Mouse (Mus musculus) liver, adult 2 months (tissue): Measurements from ENCODE around the gene Wnk4.

Source experiments
- CTCF ChIP-seq: fragments of 200-500 bp; IDR thresholded peaks from 2 replicates; pipeline ENCODE4 v1.5.1; 2011; ENCODE audit warnings: low read depth, low read length, control low read depth
- POLR2A ChIP-seq: fragments of 200-500 bp; IDR thresholded peaks from 2 replicates; pipeline ENCODE4 v1.6.1; 2011; ENCODE audit warnings: low read length, control low read depth; ENCODE audit not compliant: insufficient read depth; ENCODE audit errors: extremely low read depth

DNA sequence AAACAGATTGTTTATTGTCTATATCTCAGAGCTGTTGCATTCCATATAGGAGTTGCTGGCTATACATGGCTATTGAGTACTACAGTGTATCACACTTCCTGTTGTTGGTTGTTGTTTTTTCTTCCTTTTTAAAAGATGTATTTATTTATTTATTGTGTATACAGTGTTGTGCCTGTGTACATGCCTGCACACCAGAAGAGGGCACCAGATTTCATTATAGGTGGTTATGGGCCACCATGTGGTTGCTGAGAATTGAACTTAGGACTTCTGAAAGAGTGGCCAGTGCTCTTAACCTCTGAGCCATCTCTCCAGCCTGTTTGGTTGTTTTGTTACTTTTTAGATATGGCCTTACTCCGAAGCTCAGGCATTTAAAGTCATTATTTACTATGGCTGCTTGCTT, 54.2 kb downstream of the Wnk4 start:
- no peak for TF ChIP-seq POLR2A
- TF ChIP-seq CTCF: no peak
